Mouse (Mus musculus) urinary bladder, postnatal 36 days (tissue): ENCODE data around the gene Dennd1b.

Experiments used
- DNase-seq, 2 experiments: peaks; one replicate each; pipeline ENCODE4 v3.0.0; 2022; ENCODE audit warnings: low spot score in 2 of 2, mixed read lengths in 1 of 2

The Dennd1b gene

GRCm38 (mm10) chr1:139179707-139180106, 216.5 kb downstream of the Dennd1b start:
- DNase-seq: no peak

GRCm38 (mm10) chr1:139180481-139181149, 217.4 kb downstream of the Dennd1b start:
- DNase-seq: no peak

GRCm38 (mm10) chr1:139192635-139193034, 229.4 kb downstream of the Dennd1b start:
- DNase-seq: no peak

GRCm38 (mm10) chr1:139194011-139194410, 230.8 kb downstream of the Dennd1b start:
- DNase-seq: no peak

GRCm38 (mm10) chr1:139194428-139195028, 231.3 kb downstream of the Dennd1b start:
- no peak for DNase-seq

GRCm38 (mm10) chr1:139203026-139203425, 239.8 kb downstream of the Dennd1b start:
- DNase-seq: no peak

- DNase-seq: no peak
Observed at GRCm38 (mm10) chr1:139206259-139206658, 243.0 kb downstream of the Dennd1b start.

- DNase-seq: peak in 1 of 2 experiments; percentile 8
Observed at GRCm38 (mm10) chr1:139209796-139210195, 246.6 kb downstream of the Dennd1b start.

- no peak for DNase-seq
Observed at GRCm38 (mm10) chr1:139210505-139210904, 247.3 kb downstream of the Dennd1b start.

- DNase-seq: no peak
Observed at GRCm38 (mm10) chr1:139215311-139215710, 252.1 kb downstream of the Dennd1b start.

GRCm38 (mm10) chr1:139223804-139224203, 260.6 kb downstream of the Dennd1b start:
- DNase-seq: no peak

- DNase-seq: no peak
Observed at GRCm38 (mm10) chr1:139224309-139224949, 261.2 kb downstream of the Dennd1b start.
